Mouse (Mus musculus) effector memory CD4-positive, alpha-beta T cell, adult 5 months (primary cell): Measurements from ENCODE around the gene Filip1l. TPM values are rescaled to one million over a fixed set of nuclear protein-coding genes. Genes with fewer than 3 reads are reported as not detected.

Experiments used
- polyA plus RNA-seq: library from polyadenylated mRNA; unstranded; fragments of 100-300 nt; shearing (Covaris generic); gene quantifications from one replicate; pipeline ENCODE4 v1.2.1, GENCODE M21; 2017

Gene Filip1l
- polyA plus RNA-seq: 15.3 TPM

GRCm38 (mm10) chr16:57352751-57353150 lies at the start of gene Filip1l:
Filip1l (plus strand) TSS chr16:57353093.

GRCm38 (mm10) chr16:57606444-57607227 lies 253.7 kb downstream of the Filip1l start, which contains the start of gene Cmss1:
Cmss1 (minus strand) TSS chr16:57606864.

Other genes with a start within 250 kb of the Filip1l start
- gene Tomm70a, start 231.4 kb upstream of the Filip1l start, polyA plus RNA-seq: 39.5 TPM
- gene Nit2, start 185.8 kb upstream of the Filip1l start, polyA plus RNA-seq: 15.2 TPM
- gene Tbc1d23, start 121.6 kb upstream of the Filip1l start, polyA plus RNA-seq: 36.2 TPM
- not detected for gene Tmem30c, start 60.2 kb upstream of the Filip1l start, polyA plus RNA-seq